In the genomic region with DNA sequence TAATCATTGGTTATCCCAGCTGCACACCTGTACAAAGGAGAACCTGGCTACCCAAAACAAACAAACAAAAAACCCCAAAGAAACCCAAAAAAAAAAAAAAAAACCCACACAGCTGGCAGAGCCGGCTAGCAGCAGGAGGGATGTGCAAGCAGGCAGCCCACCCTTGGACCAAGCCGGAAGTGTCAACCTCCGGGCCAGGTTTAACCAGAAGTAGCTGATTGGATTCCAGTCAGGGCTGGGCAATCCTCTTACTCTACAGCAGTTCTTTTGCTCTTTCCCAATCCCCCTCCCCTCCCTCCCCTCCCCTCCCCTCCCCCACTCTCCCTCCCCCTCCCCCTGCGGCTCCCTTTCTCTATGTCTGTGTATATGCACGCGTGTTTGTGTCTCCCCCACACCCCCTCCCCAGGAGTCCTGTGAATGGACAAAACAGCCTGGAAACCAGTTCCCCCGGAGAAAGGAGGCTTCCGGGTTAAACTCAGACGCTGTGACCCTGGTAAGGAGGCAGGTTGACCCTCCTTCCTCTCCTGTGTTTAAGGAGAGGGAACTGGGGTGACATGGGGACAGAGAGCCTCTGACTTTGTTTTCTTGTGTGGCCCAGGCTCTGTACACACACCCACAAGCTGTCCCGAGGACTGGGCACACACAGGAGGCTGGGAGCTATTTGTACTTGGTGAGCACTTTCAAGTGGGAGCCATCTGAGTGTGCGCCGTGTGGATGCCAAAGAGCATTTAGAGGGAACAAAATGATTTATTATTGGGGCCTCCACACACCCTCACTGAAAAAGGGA, we compare ENCODE assay signal across 8 mouse cellular contexts.
DNase-seq lines count a peak whose midpoint lies in the region; ATAC-seq lines count a peak whose summit lies in the region.

No protein-coding gene starts in this region.

- intact Hi-C loops in heart, postnatal 10 days (cut with DNase I), result loop anchor here (5.0 kb wide), 1 partner anchor 87 kb away; no protein-coding TSS in a partner anchor

- no peaks in the 10 kb centered on the region for H3K27me3 ChIP-seq in heart, embryonic 10.5 days (ENCODE audit: insufficient read depth, poor library complexity, severe bottlenecking)
- no peaks in the 10 kb centered on the region for H3K27me3 ChIP-seq in forebrain, embryonic 14.5 days (replicated peaks; ENCODE audit: control insufficient read depth, insufficient read depth, low read length)
- no peaks in the 10 kb centered on the region for H3K27me3 ChIP-seq in liver, embryonic 13.5 days
- H3K27me3 ChIP-seq in neural tube, embryonic 11.5 days (ENCODE audit: control insufficient read depth, insufficient read depth, low read length), result no peaks in the 10 kb centered on the region

- H3K4me3 ChIP-seq in heart, embryonic 10.5 days, result peak overlapping the region; percentile 45
- H3K4me3 ChIP-seq in forebrain, embryonic 14.5 days (ENCODE audit: low read depth, low read length), result no peak overlapping the region
- H3K4me3 ChIP-seq in liver, embryonic 13.5 days (replicated peaks), result no peak overlapping the region
- H3K4me3 ChIP-seq in neural tube, embryonic 11.5 days (ENCODE audit: low read depth, low read length), result no peak overlapping the region

- H3K4me1 ChIP-seq in heart, embryonic 10.5 days, result peaks cover 19% of the 10 kb centered on the region
- H3K4me1 ChIP-seq in forebrain, embryonic 14.5 days (ENCODE audit: control insufficient read depth, insufficient read depth, low read length), result peaks cover 6% of the 10 kb centered on the region; the same call in 1 of the 2 replicates
- peaks cover 20% of the 10 kb centered on the region for H3K4me1 ChIP-seq in liver, embryonic 13.5 days (replicated peaks)
- peaks cover 12% of the 10 kb centered on the region for H3K4me1 ChIP-seq in neural tube, embryonic 11.5 days (ENCODE audit: control insufficient read depth, insufficient read depth, low read length)

- H3K27ac ChIP-seq in heart, embryonic 10.5 days, result peak overlapping the region; percentile 78
- H3K27ac ChIP-seq in forebrain, embryonic 14.5 days (ENCODE audit: low read depth, low read length), result no peak overlapping the region
- no peak overlapping the region for H3K27ac ChIP-seq in liver, embryonic 13.5 days
- 0 out of 2 replicates have a peak overlapping the region, but pooled peaks have one; percentile 34 for H3K27ac ChIP-seq in neural tube, embryonic 11.5 days (ENCODE audit: low read depth, low read length)

- H3K4me2 ChIP-seq in forebrain, embryonic 14.5 days (ENCODE audit: low read length), result peak overlapping the region; percentile 9; the same call in 1 of the 2 replicates
- peak overlapping the region; percentile 22 for H3K4me2 ChIP-seq in liver, embryonic 13.5 days
- peak overlapping the region; percentile 34 for H3K4me2 ChIP-seq in neural tube, embryonic 11.5 days (ENCODE audit: low read depth)

- no peak for ATAC-seq in forebrain, embryonic 14.5 days
- no peak for ATAC-seq in liver, embryonic 13.5 days (ENCODE audit: low read depth)
- ATAC-seq in neural tube, embryonic 11.5 days (ENCODE audit: insufficient read depth, low FRiP score, low TSS enrichment), result no peak

- H3K36me3 ChIP-seq in heart, embryonic 10.5 days, result no peaks in the 10 kb centered on the region
- H3K36me3 ChIP-seq in forebrain, embryonic 14.5 days (ENCODE audit: control insufficient read depth, insufficient read depth, low read length), result no peaks in the 10 kb centered on the region
- H3K36me3 ChIP-seq in liver, embryonic 13.5 days, result no peaks in the 10 kb centered on the region
- no peaks in the 10 kb centered on the region for H3K36me3 ChIP-seq in neural tube, embryonic 11.5 days (ENCODE audit: control insufficient read depth, insufficient read depth, low read length)

- DNase-seq in heart, embryonic 10.5 days (ENCODE audit: low spot score), result no peak
- no peak for DNase-seq in heart, postnatal 10 days
- no peak for DNase-seq in forebrain, embryonic 14.5 days (ENCODE audit: low spot score)
- no peak for DNase-seq in liver, embryonic 13.5 days
- DNase-seq in neural tube, embryonic 11.5 days (ENCODE audit: low spot score), result peak; percentile 37
- no peak for DNase-seq in layer of hippocampus, adult 9-10 months (ENCODE audit: low spot score)
- DNase-seq in adrenal gland, postnatal 10 days, result no peak
- DNase-seq in adrenal gland, postnatal 4 days (ENCODE audit: low spot score in 2 of 2), result no peak

- no peaks in the 10 kb centered on the region for H3K9me3 ChIP-seq in heart, embryonic 10.5 days
- no peaks in the 10 kb centered on the region for H3K9me3 ChIP-seq in forebrain, embryonic 14.5 days (replicated peaks; ENCODE audit: control insufficient read depth, low read length)
- H3K9me3 ChIP-seq in liver, embryonic 13.5 days (replicated peaks), result no peaks in the 10 kb centered on the region
- no peaks in the 10 kb centered on the region for H3K9me3 ChIP-seq in neural tube, embryonic 11.5 days (ENCODE audit: control insufficient read depth, low read length)

- no peak overlapping the region for H3K9ac ChIP-seq in forebrain, embryonic 14.5 days (ENCODE audit: low read length)
- no peak overlapping the region for H3K9ac ChIP-seq in liver, embryonic 13.5 days
- H3K9ac ChIP-seq in neural tube, embryonic 11.5 days (ENCODE audit: low read length), result no peak overlapping the region

- WGBS in heart, embryonic 10.5 days, result 13% methylated on average over 9 of the region's 12 CpGs
- WGBS in forebrain, embryonic 14.5 days, result 9% methylated on average over 11 of the region's 12 CpGs
- 18% methylated on average over 11 of the region's 12 CpGs for WGBS in liver, embryonic 13.5 days (ENCODE audit: insufficient replicate concordance)
- WGBS in neural tube, embryonic 11.5 days, result 1% methylated on average over 9 of the region's 12 CpGs

Comparison
In these comparisons a context has a peak if more than half of its experiments do, and no peak if none do; other contexts are left out.
1. H3K27ac ChIP-seq: peak in heart, embryonic 10.5 days (single experiment) and neural tube, embryonic 11.5 days (single experiment); none in forebrain, embryonic 14.5 days (single experiment) and liver, embryonic 13.5 days (single experiment).
2. Peak in every context shown above with its lines, with median percentiles within 50 percentile points of each other: H3K4me2 ChIP-seq.